Mouse (Mus musculus): ENCODE data around the gene Atp6v1f. TPM values are rescaled to one million over a fixed set of nuclear protein-coding genes. Genes with fewer than 3 reads are reported as not detected.

Atp6v1f gene
- polyA plus RNA-seq, 1 experiment: 275 TPM

GRCm38 (mm10) chr6:29507447-29508309 is 40.2 kb downstream of the Atp6v1f start, which contains the start of gene Kcp:
TSS of gene Kcp (minus strand) at chr6:29507952.
- Histone ChIP-seq H3K4me3 (replicated peaks; ENCODE audit: extremely low read depth, low read depth, low read length) (peak within 1 kb of the TSS; percentile 10), H3K4me1 (ENCODE audit: control insufficient read depth, insufficient read depth, low read length) (no peaks in the 10 kb centered on the region; the same call in 1 of the 2 replicates)
- WGBS: 2% methylated on average over 43 of the region's 47 CpGs
- TF ChIP-seq POLR2A (IDR thresholded peaks at IDR 0.05; ENCODE audit: borderline replicate concordance, extremely low read depth, low read depth, low read length) (no peak), CTCF (IDR thresholded peaks at IDR 0.05; ENCODE audit: insufficient read depth, low read length) (no peak)
- no peak for DNase-seq

- Histone ChIP-seq H3K4me3 (replicated peaks; ENCODE audit: extremely low read depth, low read depth, low read length) (no peak overlapping the region), H3K4me1 (ENCODE audit: control insufficient read depth, insufficient read depth, low read length) (peaks cover 2% of the 10 kb centered on the region; the same call in 1 of the 2 replicates)
- 52% methylated on average over 2 of the region's 2 CpGs for WGBS
- TF ChIP-seq CTCF (IDR thresholded peaks at IDR 0.05; ENCODE audit: insufficient read depth, low read length) (no peak), POLR2A (IDR thresholded peaks at IDR 0.05; ENCODE audit: borderline replicate concordance, extremely low read depth, low read depth, low read length) (no peak)
- no peak for DNase-seq
These were observed 41.6 kb downstream of the Atp6v1f start for GRCm38 (mm10) chr6:29509086-29509485.

GRCm38 (mm10) chr6:29513284-29513683 is 45.8 kb downstream of the Atp6v1f start:
- under 1% methylated on average over 11 of the region's 11 CpGs for WGBS
- no peak for DNase-seq
- no peak for TF ChIP-seq POLR2A (IDR thresholded peaks at IDR 0.05; ENCODE audit: borderline replicate concordance, extremely low read depth, low read depth, low read length)
- no peak for TF ChIP-seq CTCF (IDR thresholded peaks at IDR 0.05; ENCODE audit: insufficient read depth, low read length)
- Histone ChIP-seq H3K4me1 (ENCODE audit: control insufficient read depth, insufficient read depth, low read length) (peaks cover 2% of the 10 kb centered on the region; the same call in 1 of the 2 replicates), H3K4me3 (replicated peaks; ENCODE audit: extremely low read depth, low read depth, low read length) (no peak overlapping the region)

GRCm38 (mm10) chr6:29517139-29517538 is 49.6 kb downstream of the Atp6v1f start:
- TF ChIP-seq CTCF (IDR thresholded peaks at IDR 0.05; ENCODE audit: insufficient read depth, low read length) (peak; percentile 95), POLR2A (IDR thresholded peaks at IDR 0.05; ENCODE audit: borderline replicate concordance, extremely low read depth, low read depth, low read length) (no peak)
- Histone ChIP-seq H3K4me3 (replicated peaks; ENCODE audit: extremely low read depth, low read depth, low read length) (no peak overlapping the region), H3K4me1 (ENCODE audit: control insufficient read depth, insufficient read depth, low read length) (peaks cover 2% of the 10 kb centered on the region; the same call in 1 of the 2 replicates)
- peak; percentile 64 for DNase-seq
- under 1% methylated on average over 5 of the region's 5 CpGs for WGBS

Other genes starting within 250 kb of the Atp6v1f start
- gene Hilpda, start 195.2 kb upstream of the Atp6v1f start, polyA plus RNA-seq (2012; rRNA removed): 154 and 155 TPM in 2 replicates
- gene Fam71f2, start 188.1 kb upstream of the Atp6v1f start, polyA plus RNA-seq (2012; rRNA removed): 5.3 and 5.6 TPM in 2 replicates
- gene Fam71f1, start 148.6 kb upstream of the Atp6v1f start, polyA plus RNA-seq (2012; rRNA removed): 0.08 TPM in 1 of 2 replicates, not detected in the other
- gene Calu, start 119.6 kb upstream of the Atp6v1f start, polyA plus RNA-seq (2012; rRNA removed): 44.0 and 76.1 TPM in 2 replicates
- 0.11 and 0.21 TPM in 2 replicates for gene Opn1sw, start 79.2 kb upstream of the Atp6v1f start, polyA plus RNA-seq (2012; rRNA removed)
- 2.5 and 3.2 TPM in 2 replicates for gene Ccdc136, start 71.4 kb upstream of the Atp6v1f start, polyA plus RNA-seq (2012; rRNA removed)
- 4.9 and 11.2 TPM in 2 replicates for gene Flnc, start 34.5 kb upstream of the Atp6v1f start, polyA plus RNA-seq (2012; rRNA removed)
- 0.20 TPM in 1 of 2 replicates, not detected in the other for gene Atp6v1fnb, start 3.7 kb downstream of the Atp6v1f start, polyA plus RNA-seq (2012; rRNA removed)
- gene Kcp, start 40.2 kb downstream of the Atp6v1f start, polyA plus RNA-seq (2012; rRNA removed): 8.8 and 12.3 TPM in 2 replicates
- gene Irf5, start 58.9 kb downstream of the Atp6v1f start, polyA plus RNA-seq (2012; rRNA removed): 35.2 and 36.6 TPM in 2 replicates
- gene Tnpo3, start 142.2 kb downstream of the Atp6v1f start, polyA plus RNA-seq (2012; rRNA removed): 36.9 and 42.4 TPM in 2 replicates
- gene Tspan33, start 226.5 kb downstream of the Atp6v1f start, polyA plus RNA-seq (2012; rRNA removed): 2.6 and 2.7 TPM in 2 replicates